20 mouse cellular contexts compared by ENCODE assay signal in the genomic region with DNA sequence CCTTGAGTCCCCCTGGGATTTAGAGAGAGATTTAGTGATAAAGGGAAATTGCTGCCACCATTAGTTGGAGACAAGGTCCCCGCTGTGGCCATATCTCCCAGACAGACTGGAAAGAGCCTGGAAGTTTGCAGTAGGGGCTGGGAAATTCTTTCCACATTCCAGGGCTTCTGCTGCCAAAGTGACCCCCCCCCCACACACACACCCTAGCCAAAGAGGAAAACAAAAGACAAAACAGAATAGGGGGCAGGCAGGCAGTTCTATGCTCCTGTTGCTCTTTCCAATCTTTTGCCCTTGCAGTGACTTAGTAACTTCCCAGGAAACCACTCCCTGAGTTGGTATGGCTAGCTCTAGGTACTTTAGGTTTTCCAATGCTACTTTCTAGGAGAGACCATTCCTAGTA.
DNase-seq lines count a peak whose midpoint lies in the region; ATAC-seq lines count a peak whose summit lies in the region.
"Had no signal": no experiment of that assay in that cellular context is flagged by ENCODE, and none has a peak within 500 bp of the region (broad histone marks: within the 10 kb centered on the region; RNA-seq: fewer than 3 reads in every experiment).

No protein-coding gene starts in this region.

- H3K4me2 ChIP-seq in heart, embryonic 14.5 days (ENCODE audit: low read length), result no peak overlapping the region
- no peak overlapping the region for H3K4me2 ChIP-seq in lung, embryonic 15.5 days
- H3K4me2 ChIP-seq: forebrain, embryonic 12.5 days; hindbrain, embryonic 15.5 days; midbrain, embryonic 13.5 days had no signal

- no peak overlapping the region for H3K9ac ChIP-seq in heart, embryonic 14.5 days (ENCODE audit: low read length)
- no peak overlapping the region for H3K9ac ChIP-seq in lung, embryonic 15.5 days
- H3K9ac ChIP-seq: forebrain, embryonic 12.5 days; hindbrain, embryonic 15.5 days; liver, embryonic 14.5 days; midbrain, embryonic 13.5 days had no signal

- H3K9me3 ChIP-seq in heart, embryonic 14.5 days (ENCODE audit: control insufficient read depth, low read length), result no peaks in the 10 kb centered on the region
- H3K9me3 ChIP-seq in lung, embryonic 15.5 days, result no peaks in the 10 kb centered on the region
- H3K9me3 ChIP-seq in limb, embryonic 10.5 days (replicated peaks), result no peaks in the 10 kb centered on the region
- H3K9me3 ChIP-seq: forebrain, embryonic 12.5 days; hindbrain, embryonic 15.5 days; midbrain, embryonic 13.5 days had no signal

- H3K27me3 ChIP-seq in heart, embryonic 14.5 days (ENCODE audit: control insufficient read depth, insufficient read depth, low read length), result no peaks in the 10 kb centered on the region
- no peaks in the 10 kb centered on the region; the same call in 1 of the 2 replicates for H3K27me3 ChIP-seq in lung, embryonic 15.5 days
- H3K27me3 ChIP-seq in limb, embryonic 10.5 days (ENCODE audit: low read depth, poor library complexity, severe bottlenecking), result peaks cover 4% of the 10 kb centered on the region; the same call in 1 of the 2 replicates
- H3K27me3 ChIP-seq: forebrain, embryonic 12.5 days; hindbrain, embryonic 15.5 days; midbrain, embryonic 13.5 days had no signal

- peaks cover 16 to 19% of the 10 kb centered on the region in 2 experiments for H3K4me1 ChIP-seq in heart, embryonic 14.5 days (ENCODE audit: control insufficient read depth in 2 of 2, insufficient read depth in 2 of 2, low read length in 2 of 2)
- H3K4me1 ChIP-seq in lung, embryonic 15.5 days, result no peaks in the 10 kb centered on the region
- H3K4me1 ChIP-seq in limb, embryonic 10.5 days, result peaks cover 36% of the 10 kb centered on the region

- 15% methylated on average over 1 of the region's 1 CpGs for WGBS in heart, embryonic 14.5 days
- WGBS in lung, embryonic 15.5 days, result 36% methylated on average over 1 of the region's 1 CpGs
- WGBS in limb, embryonic 10.5 days, result 59% methylated on average over 1 of the region's 1 CpGs

- peak; percentile 70 for ATAC-seq in heart, embryonic 14.5 days (ENCODE audit: insufficient number of reproducible peaks, insufficient read depth, low FRiP score, low read depth)
- no peak for ATAC-seq in lung, embryonic 15.5 days (ENCODE audit: borderline replicate concordance, extremely low read depth, low FRiP score, low TSS enrichment)
- ATAC-seq: intestine, postnatal 0 days; midbrain, embryonic 13.5 days had no signal

- H3K36me3 ChIP-seq in heart, embryonic 14.5 days (ENCODE audit: control insufficient read depth, insufficient read depth, low read length), result no peaks in the 10 kb centered on the region
- no peaks in the 10 kb centered on the region for H3K36me3 ChIP-seq in lung, embryonic 15.5 days
- H3K36me3 ChIP-seq in limb, embryonic 10.5 days, result no peaks in the 10 kb centered on the region
- H3K36me3 ChIP-seq: forebrain, embryonic 12.5 days; G1E; hindbrain, embryonic 15.5 days; midbrain, embryonic 13.5 days had no signal

- intact Hi-C loops in heart, postnatal 14 days (cut with DNase I), result no loop called here

- H3K4me3 ChIP-seq in heart, embryonic 14.5 days (ENCODE audit: control insufficient read depth in 1 of 2, insufficient read depth in 1 of 2, low read depth in 1 of 2, low read length in 2 of 2), result no peak overlapping the region
- H3K4me3 ChIP-seq in lung, embryonic 15.5 days, result no peak overlapping the region
- no peak overlapping the region for H3K4me3 ChIP-seq in limb, embryonic 10.5 days
- H3K4me3 ChIP-seq: forebrain, embryonic 12.5 days; hindbrain, embryonic 15.5 days; layer of hippocampus, adult 2 months; midbrain, embryonic 13.5 days; myocyte had no signal

- H3K27ac ChIP-seq in heart, embryonic 14.5 days (replicated peaks in 1 of 2; ENCODE audit: control insufficient read depth in 1 of 2, insufficient read depth in 1 of 2, low read depth in 2 of 2, low read length in 2 of 2), result peak overlapping the region; percentile 40 to 74
- H3K27ac ChIP-seq in lung, embryonic 15.5 days, result peak overlapping the region; percentile 24; the same call in 1 of the 2 replicates
- peak overlapping the region; percentile 15 for H3K27ac ChIP-seq in limb, embryonic 10.5 days
- H3K27ac ChIP-seq: forebrain, embryonic 12.5 days; hindbrain, embryonic 15.5 days; layer of hippocampus, adult 2 months; liver, embryonic 14.5 days; midbrain, embryonic 13.5 days; stomach, postnatal 0 days had no signal

- no peak for DNase-seq in heart, postnatal 14 days
- no peak for DNase-seq in lung, postnatal 4 days
- DNase-seq in ZHBTc4 (ENCODE audit: low read depth, low spot score), result peak; percentile 77
- DNase-seq in limb, embryonic 10.5 days (ENCODE audit: low spot score), result no peak
- DNase-seq in urinary bladder, postnatal 36 days (ENCODE audit: low spot score in 2 of 2), result no peak
- DNase-seq: adrenal gland, adult 8-10 months; cerebellum, adult 11 months; embryo, embryonic 11 days; thymus, postnatal 14 days had no signal
